10 mouse cellular contexts compared by ENCODE assay signal in genomic region chr17:56933395-56933794, GRCm38 (mm10). TPM values are rescaled to one million over a fixed set of nuclear protein-coding genes. Genes with fewer than 3 reads are reported as not detected.
DNase-seq lines count a peak whose midpoint lies in the region; ATAC-seq lines count a peak whose summit lies in the region.
"Had no signal": no experiment of that assay in that cellular context is flagged by ENCODE, and none has a peak within 500 bp of the region (broad histone marks: within the 10 kb centered on the region; RNA-seq: fewer than 3 reads in every experiment).

No protein-coding gene starts in this region.

- H3K4me2 ChIP-seq in lung, embryonic 16.5 days (ENCODE audit: low read depth, low read length): peak overlapping the region; percentile 90; the same call in 1 of the 2 replicates
- peak overlapping the region; percentile 95 for H3K4me2 ChIP-seq in neural tube, embryonic 13.5 days

- no peak overlapping the region for H3K27ac ChIP-seq in lung, embryonic 16.5 days (ENCODE audit: low read length)
- H3K27ac ChIP-seq in limb, embryonic 10.5 days: no peak overlapping the region
- H3K27ac ChIP-seq in neural tube, embryonic 13.5 days (replicated peaks): no peak overlapping the region

- no peak for ATAC-seq in lung, embryonic 16.5 days (ENCODE audit: low read depth)
- no peak for ATAC-seq in neural tube, embryonic 13.5 days (ENCODE audit: low read depth)

- H3K9me3 ChIP-seq in lung, embryonic 16.5 days (ENCODE audit: control insufficient read depth, low read length): no peaks in the 10 kb centered on the region
- H3K9me3 ChIP-seq in limb, embryonic 10.5 days (replicated peaks): no peaks in the 10 kb centered on the region
- H3K9me3 ChIP-seq in neural tube, embryonic 13.5 days: no peaks in the 10 kb centered on the region

- 85% methylated on average over 2 of the region's 2 CpGs for WGBS in lung, embryonic 16.5 days
- WGBS in limb, embryonic 10.5 days: 98% methylated on average over 2 of the region's 2 CpGs
- 91% methylated on average over 2 of the region's 2 CpGs for WGBS in neural tube, embryonic 13.5 days

- no peaks in the 10 kb centered on the region for H3K27me3 ChIP-seq in lung, embryonic 16.5 days (ENCODE audit: control insufficient read depth, insufficient read depth, low read depth, low read length)
- 0 out of 2 replicates have a peak, but pooled peaks cover 6% of the 10 kb centered on the region for H3K27me3 ChIP-seq in limb, embryonic 10.5 days (ENCODE audit: low read depth, poor library complexity, severe bottlenecking)
- 0 out of 2 replicates have a peak, but pooled peaks cover 4% of the 10 kb centered on the region for H3K27me3 ChIP-seq in neural tube, embryonic 13.5 days

- peaks cover 18% of the 10 kb centered on the region for H3K4me1 ChIP-seq in lung, embryonic 16.5 days (replicated peaks; ENCODE audit: control insufficient read depth, insufficient read depth, low read length)
- H3K4me1 ChIP-seq in limb, embryonic 10.5 days: peaks cover 31% of the 10 kb centered on the region
- H3K4me1 ChIP-seq in neural tube, embryonic 13.5 days (replicated peaks): peaks cover 59% of the 10 kb centered on the region

- DNase-seq in heart, adult 11 months: peak; percentile 75
- DNase-seq in heart, adult 18-20 months: no peak
- DNase-seq in lung, postnatal 4 days: no peak
- DNase-seq in limb, embryonic 10.5 days (ENCODE audit: low spot score): no peak
- DNase-seq in ovary, postnatal 14 days (ENCODE audit: low spot score): no peak
- no peak for DNase-seq in embryo, embryonic 10.5 days (ENCODE audit: low spot score)
- DNase-seq: adrenal gland, adult 2 months; heart, postnatal 4 days had no signal

- H3K36me3 ChIP-seq in lung, embryonic 16.5 days (ENCODE audit: control insufficient read depth, insufficient read depth, low read length): no peaks in the 10 kb centered on the region
- peaks cover 52% of the 10 kb centered on the region for H3K36me3 ChIP-seq in limb, embryonic 10.5 days
- 0 out of 2 replicates have a peak, but pooled peaks cover 4% of the 10 kb centered on the region for H3K36me3 ChIP-seq in neural tube, embryonic 13.5 days

- peak overlapping the region; percentile 11; the same call in 1 of the 2 replicates for H3K9ac ChIP-seq in lung, embryonic 16.5 days (ENCODE audit: low read length)
- peak overlapping the region; percentile 98 for H3K9ac ChIP-seq in neural tube, embryonic 13.5 days

- no peak overlapping the region for H3K4me3 ChIP-seq in lung, embryonic 16.5 days (ENCODE audit: low read length)
- peak overlapping the region; percentile 94 for H3K4me3 ChIP-seq in limb, embryonic 10.5 days
- H3K4me3 ChIP-seq in neural tube, embryonic 13.5 days: peak overlapping the region; percentile 95

RNA-seq across cellular contexts. Expression of gene Mllt1, which starts 1.8 kb away (rescaled TPM):
- 10 to 100 TPM; 24.3 to 25.9 TPM for total RNA-seq in heart, adult 18-20 months (2021)
- 34.8 and 40.6 TPM in 2 replicates for polyA plus RNA-seq in lung, embryonic 16.5 days (2015; fragmentation: Nextera tagmentation; extraction: Ambion mirVana)
- 79.0 and 90.2 TPM in 2 replicates for polyA plus RNA-seq in limb, embryonic 10.5 days (2016; fragmentation: Nextera tagmentation; extraction: Ambion mirVana)
- polyA plus RNA-seq in neural tube, embryonic 13.5 days (2015; fragmentation: Nextera tagmentation; extraction: Ambion mirVana): 66.8 and 68.0 TPM in 2 replicates

RNA-seq across cellular contexts. Expression of gene Acer1, which starts 48.5 kb away (rescaled TPM):
- total RNA-seq in heart, adult 18-20 months (2021): not detected
- 0.09 TPM in 1 of 2 replicates, not detected in the other for polyA plus RNA-seq in lung, embryonic 16.5 days (2015; fragmentation: Nextera tagmentation; extraction: Ambion mirVana)
- not detected in 2 replicates for polyA plus RNA-seq in limb, embryonic 10.5 days (2016; fragmentation: Nextera tagmentation; extraction: Ambion mirVana)
- polyA plus RNA-seq in neural tube, embryonic 13.5 days (2015; fragmentation: Nextera tagmentation; extraction: Ambion mirVana): not detected in 2 replicates
- total RNA-seq: heart, postnatal 4 days had no signal

RNA-seq across cellular contexts. Expression of gene Clpp, which starts 56.7 kb away (rescaled TPM):
- 10 to 100 TPM; 80.9 to 83.1 TPM for total RNA-seq in heart, adult 18-20 months (2021)
- polyA plus RNA-seq in lung, embryonic 16.5 days (2015; fragmentation: Nextera tagmentation; extraction: Ambion mirVana): 113 and 124 TPM in 2 replicates
- 189 and 200 TPM in 2 replicates for polyA plus RNA-seq in limb, embryonic 10.5 days (2016; fragmentation: Nextera tagmentation; extraction: Ambion mirVana)
- polyA plus RNA-seq in neural tube, embryonic 13.5 days (2015; fragmentation: Nextera tagmentation; extraction: Ambion mirVana): 152 and 161 TPM in 2 replicates

RNA-seq across cellular contexts. Expression of gene 1700061G19Rik, which starts 58.1 kb away (rescaled TPM):
- not detected for total RNA-seq in heart, adult 18-20 months (2021)
- polyA plus RNA-seq in lung, embryonic 16.5 days (2015; fragmentation: Nextera tagmentation; extraction: Ambion mirVana): 0.43 and 0.53 TPM in 2 replicates
- 0.50 and 0.73 TPM in 2 replicates for polyA plus RNA-seq in limb, embryonic 10.5 days (2016; fragmentation: Nextera tagmentation; extraction: Ambion mirVana)
- polyA plus RNA-seq in neural tube, embryonic 13.5 days (2015; fragmentation: Nextera tagmentation; extraction: Ambion mirVana): 0.54 and 0.60 TPM in 2 replicates

RNA-seq across cellular contexts. Expression of gene Acsbg2, which starts 59.1 kb away (rescaled TPM):
- not detected for total RNA-seq in heart, adult 18-20 months (2021)
- polyA plus RNA-seq in lung, embryonic 16.5 days (2015; fragmentation: Nextera tagmentation; extraction: Ambion mirVana): not detected in 2 replicates
- polyA plus RNA-seq in limb, embryonic 10.5 days (2016; fragmentation: Nextera tagmentation; extraction: Ambion mirVana): not detected in 2 replicates
- polyA plus RNA-seq in neural tube, embryonic 13.5 days (2015; fragmentation: Nextera tagmentation; extraction: Ambion mirVana): not detected in 2 replicates
- total RNA-seq: heart, postnatal 4 days had no signal
